Mouse (Mus musculus) cerebellum, adult 2 months (tissue): Measurements from ENCODE around the gene Osbpl9.

Experiments used
- CTCF ChIP-seq: fragments of 200-500 bp; IDR thresholded peaks from 2 replicates; pipeline ENCODE4 v1.5.1; 2011; ENCODE audit warnings: low read depth, mild to moderate bottlenecking, control low read depth, low read length, moderate library complexity, borderline replicate concordance; ENCODE audit not compliant: insufficient read depth
- POLR2A ChIP-seq: fragments of 200-500 bp; IDR thresholded peaks from 2 replicates; pipeline ENCODE4 v1.6.1; 2011; ENCODE audit warnings: low read length, control low read depth, borderline replicate concordance; ENCODE audit not compliant: insufficient read depth

- no peak for TF ChIP-seq POLR2A
- TF ChIP-seq CTCF, result no peak
These were observed 93.1 kb downstream of the Osbpl9 start for GRCm38 (mm10) chr4:109109012-109109411.
